Mouse (Mus musculus): ENCODE data around the gene Unc5cl.

GRCm38 (mm10) chr17:48556223-48556962 is 101.7 kb downstream of the Unc5cl start:
- no peak for TF ChIP-seq POLR2A (IDR thresholded peaks at IDR 0.05; ENCODE audit: control insufficient read depth, extremely low read depth, insufficient read depth, low read length, poor library complexity)
- TF ChIP-seq CTCF (IDR thresholded peaks at IDR 0.05; ENCODE audit: borderline replicate concordance, control insufficient read depth, extremely low read depth, insufficient read depth, low read length, poor library complexity), result no peak

Data from thymus, adult 2 months (tissue).